Mouse (Mus musculus) heart, postnatal 0 days (tissue): ENCODE results near the gene Smim15.

Source experiments
- CTCF ChIP-seq: IDR thresholded peaks from 2 replicates; pipeline ENCODE4 v1.5.1; 2016; ENCODE audit warnings: antibody characterized with exemption, control low read depth, low read depth
- EP300 ChIP-seq: IDR thresholded peaks from 2 replicates; pipeline ENCODE4 v1.6.1; 2016; ENCODE audit warnings: antibody characterized with exemption, low read depth

GRCm38 (mm10) chr13:107995211-107995610, 49.0 kb upstream of the Smim15 start:
- no peak for TF ChIP-seq CTCF
- TF ChIP-seq EP300: no peak
